Mouse (Mus musculus): ENCODE measurements around the gene Kcnk12. TPM values are rescaled to one million over a fixed set of nuclear protein-coding genes. Genes with fewer than 3 reads are reported as not detected.

Gene Kcnk12
- total and polyA plus RNA-seq, 3 experiments, result not detected

DNA sequence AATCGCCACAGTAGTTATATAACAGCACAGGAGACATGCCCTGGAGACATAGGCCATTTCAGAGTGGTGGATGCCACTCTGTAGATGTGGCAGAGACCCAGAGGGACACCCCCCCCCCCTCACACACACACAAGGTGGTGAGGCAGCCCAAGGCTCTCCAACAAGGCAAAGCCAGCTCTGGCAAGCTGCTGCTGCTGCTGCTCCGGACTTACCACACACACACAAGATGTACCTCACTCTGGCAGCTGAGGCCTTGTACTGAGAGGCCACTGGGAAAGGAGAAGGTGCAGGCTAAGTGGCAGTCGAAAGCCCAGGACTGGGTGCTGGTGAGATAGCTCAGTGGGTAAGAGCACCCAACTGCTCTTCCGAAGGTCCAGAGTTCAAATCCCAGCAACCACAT, 10.1 kb downstream of the Kcnk12 start:
- no peak overlapping the region for H3K4me3 ChIP-seq (ENCODE audit: control insufficient read depth in 1 of 2, insufficient read depth in 1 of 2, low read depth in 2 of 2, low read length in 2 of 2)
- H3K9me3 ChIP-seq (replicated peaks; ENCODE audit: insufficient read depth, low read length), result no peaks in the 10 kb centered on the region
- H3K4me1 ChIP-seq (ENCODE audit: control insufficient read depth in 1 of 2, insufficient read depth in 2 of 2, low read length in 2 of 2), result no peaks in the 10 kb centered on the region
- H3K79me2 ChIP-seq (ENCODE audit: control insufficient read depth, insufficient read depth, low read length, poor library complexity), result no peaks in the 10 kb centered on the region
- H3K27ac ChIP-seq (ENCODE audit: control insufficient read depth, low read depth, low read length), result no peak overlapping the region
- no peak for DNase-seq (ENCODE audit: low read depth, low spot score)
- H3K36me3 ChIP-seq (ENCODE audit: control insufficient read depth in 1 of 2, insufficient read depth in 2 of 2, low read length in 2 of 2), result no peaks in the 10 kb centered on the region
- no peaks in the 10 kb centered on the region for H3K27me3 ChIP-seq (ENCODE audit: control insufficient read depth in 1 of 2, insufficient read depth in 2 of 2, low read length in 2 of 2)
- TF ChIP-seq BHLHE40 (IDR thresholded peaks at IDR 0.05; ENCODE audit: borderline replicate concordance, low read depth, low read length), result no peak
- TF ChIP-seq POLR2AphosphoS2 (IDR thresholded peaks at IDR 0.05; ENCODE audit: low read length), result no peak
- no peak for TF ChIP-seq SMC3 (IDR thresholded peaks at IDR 0.05; ENCODE audit: low read depth, low read length)
- TF ChIP-seq ZC3H11A (IDR thresholded peaks at IDR 0.05; ENCODE audit: low read depth, low read length), result no peak
- no peak for TF ChIP-seq POLR2A (IDR thresholded peaks at IDR 0.05; ENCODE audit: control insufficient read depth in 1 of 2, insufficient read depth in 1 of 2, low read depth in 1 of 2, low read length in 2 of 2, poor library complexity in 1 of 2)
- no peak for TF ChIP-seq POLR2AphosphoS5 (IDR thresholded peaks at IDR 0.05; ENCODE audit: borderline replicate concordance, low read depth, low read length)
- TF ChIP-seq MEF2A (IDR thresholded peaks at IDR 0.05; ENCODE audit: extremely low read depth, insufficient replicate concordance, low read depth, low read length, poor library complexity, severe bottlenecking), result no peak
- no peak overlapping the region for H3K9ac ChIP-seq (ENCODE audit: control insufficient read depth, low read depth, low read length, poor library complexity, severe bottlenecking)

DNA sequence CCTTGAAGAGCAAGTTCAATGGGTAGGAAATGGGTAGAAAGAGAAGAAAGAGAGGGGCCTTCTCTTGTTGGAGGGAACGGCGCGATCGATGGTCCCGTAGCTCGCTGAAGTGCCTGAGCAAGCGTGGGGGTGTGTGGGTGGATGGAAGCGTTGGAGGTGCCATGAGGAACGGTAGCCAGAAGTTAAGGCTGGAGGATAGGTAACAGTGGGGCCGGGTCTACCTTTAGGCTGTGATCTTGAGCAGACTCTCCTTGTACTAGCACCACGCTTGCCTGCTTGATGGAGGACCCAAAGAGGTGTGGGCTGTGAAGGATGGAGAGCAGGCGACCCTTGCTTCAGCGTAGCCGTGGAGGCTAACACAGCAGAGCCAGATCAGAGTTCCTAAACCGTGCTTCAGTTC, 12.1 kb downstream of the Kcnk12 start:
- DNase-seq (ENCODE audit: low read depth, low spot score), result no peak
- TF ChIP-seq ZKSCAN1 (IDR thresholded peaks at IDR 0.05; ENCODE audit: low read depth, low read length) (no peak), HCFC1 (IDR thresholded peaks at IDR 0.05; ENCODE audit: low read depth, low read length) (no peak), SMC3 (IDR thresholded peaks at IDR 0.05; ENCODE audit: low read depth, low read length) (no peak), MAFK (IDR thresholded peaks at IDR 0.05; ENCODE audit: borderline replicate concordance, low read depth, low read length) (no peak), ZMIZ1 (IDR thresholded peaks at IDR 0.05; ENCODE audit: low read depth, low read length) (no peak)
- H3K27ac ChIP-seq (ENCODE audit: control insufficient read depth, low read depth, low read length), result no peak overlapping the region
- H3K9ac ChIP-seq (ENCODE audit: control insufficient read depth, low read depth, low read length, poor library complexity, severe bottlenecking), result no peak overlapping the region
- H3K4me1 ChIP-seq (ENCODE audit: control insufficient read depth in 1 of 2, insufficient read depth in 2 of 2, low read length in 2 of 2), result no peaks in the 10 kb centered on the region
- H3K36me3 ChIP-seq (ENCODE audit: control insufficient read depth in 1 of 2, insufficient read depth in 2 of 2, low read length in 2 of 2), result no peaks in the 10 kb centered on the region
- H3K27me3 ChIP-seq (ENCODE audit: control insufficient read depth in 1 of 2, insufficient read depth in 2 of 2, low read length in 2 of 2), result no peaks in the 10 kb centered on the region
- H3K79me2 ChIP-seq (ENCODE audit: control insufficient read depth, insufficient read depth, low read length, poor library complexity), result no peaks in the 10 kb centered on the region
- H3K4me3 ChIP-seq (ENCODE audit: control insufficient read depth in 1 of 2, insufficient read depth in 1 of 2, low read depth in 2 of 2, low read length in 2 of 2), result no peak overlapping the region
- H3K9me3 ChIP-seq (replicated peaks; ENCODE audit: insufficient read depth, low read length), result no peaks in the 10 kb centered on the region

DNA sequence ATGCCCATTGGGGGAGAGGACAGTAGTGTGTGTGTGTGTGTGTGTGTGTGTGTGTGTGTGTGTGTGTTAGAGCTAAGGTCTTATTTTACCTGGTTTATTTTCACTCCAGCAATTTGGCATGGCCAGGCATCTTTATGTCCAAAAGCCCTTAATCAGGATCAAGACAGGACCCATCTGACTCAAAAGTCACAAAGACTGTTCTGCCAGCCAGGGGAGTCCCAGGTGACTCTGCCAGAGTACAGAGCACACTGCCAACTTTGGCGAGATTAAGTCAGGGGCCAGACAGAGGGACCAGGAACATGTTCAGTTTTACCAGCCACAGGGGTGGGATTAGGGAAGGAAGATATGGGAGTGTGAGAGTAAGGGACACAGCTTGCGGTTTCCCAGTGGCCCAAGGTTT, 12.9 kb downstream of the Kcnk12 start:
- TF ChIP-seq SIN3A (IDR thresholded peaks at IDR 0.05; ENCODE audit: low read length) (no peak), USF2 (IDR thresholded peaks at IDR 0.05; ENCODE audit: borderline replicate concordance in 1 of 2, insufficient read depth in 1 of 2, low read depth in 1 of 2, low read length in 2 of 2) (no peak), RCOR1 (IDR thresholded peaks at IDR 0.05; ENCODE audit: low read depth, low read length) (no peak), POLR2A (IDR thresholded peaks at IDR 0.05; ENCODE audit: control insufficient read depth in 1 of 2, insufficient read depth in 1 of 2, low read depth in 1 of 2, low read length in 2 of 2, poor library complexity in 1 of 2) (no peak), ZC3H11A (IDR thresholded peaks at IDR 0.05; ENCODE audit: low read depth, low read length) (no peak), NRF1 (IDR thresholded peaks at IDR 0.05; ENCODE audit: insufficient read depth, low read depth, low read length, poor library complexity, severe bottlenecking) (no peak), MYC (IDR thresholded peaks at IDR 0.05; ENCODE audit: low read depth, low read length) (no peak), JUND (IDR thresholded peaks at IDR 0.05; ENCODE audit: low read depth, low read length) (no peak), ZMIZ1 (IDR thresholded peaks at IDR 0.05; ENCODE audit: low read depth, low read length) (no peak), HCFC1 (IDR thresholded peaks at IDR 0.05; ENCODE audit: low read depth, low read length) (no peak), ZKSCAN1 (IDR thresholded peaks at IDR 0.05; ENCODE audit: low read depth, low read length) (no peak)
- Histone ChIP-seq H3K4me1 (ENCODE audit: control insufficient read depth in 1 of 2, insufficient read depth in 2 of 2, low read length in 2 of 2) (no peaks in the 10 kb centered on the region), H3K27ac (ENCODE audit: control insufficient read depth, low read depth, low read length) (no peak overlapping the region), H3K27me3 (ENCODE audit: control insufficient read depth in 1 of 2, insufficient read depth in 2 of 2, low read length in 2 of 2) (no peaks in the 10 kb centered on the region), H3K79me2 (ENCODE audit: control insufficient read depth, insufficient read depth, low read length, poor library complexity) (no peaks in the 10 kb centered on the region), H3K9me3 (replicated peaks; ENCODE audit: insufficient read depth, low read length) (no peaks in the 10 kb centered on the region), H3K36me3 (ENCODE audit: control insufficient read depth in 1 of 2, insufficient read depth in 2 of 2, low read length in 2 of 2) (no peaks in the 10 kb centered on the region), H3K9ac (ENCODE audit: control insufficient read depth, low read depth, low read length, poor library complexity, severe bottlenecking) (no peak overlapping the region), H3K4me3 (ENCODE audit: control insufficient read depth in 1 of 2, insufficient read depth in 1 of 2, low read depth in 2 of 2, low read length in 2 of 2) (no peak overlapping the region)
- no peak for DNase-seq (ENCODE audit: low read depth, low spot score)
